Mouse (Mus musculus) cerebellum, adult 18-20 months (tissue): ENCODE data around the gene Sbds.

Experiments
- DNase-seq, 2 experiments: peaks; one replicate each; pipeline ENCODE4 v3.0.0; 2021

Sbds gene

DNA sequence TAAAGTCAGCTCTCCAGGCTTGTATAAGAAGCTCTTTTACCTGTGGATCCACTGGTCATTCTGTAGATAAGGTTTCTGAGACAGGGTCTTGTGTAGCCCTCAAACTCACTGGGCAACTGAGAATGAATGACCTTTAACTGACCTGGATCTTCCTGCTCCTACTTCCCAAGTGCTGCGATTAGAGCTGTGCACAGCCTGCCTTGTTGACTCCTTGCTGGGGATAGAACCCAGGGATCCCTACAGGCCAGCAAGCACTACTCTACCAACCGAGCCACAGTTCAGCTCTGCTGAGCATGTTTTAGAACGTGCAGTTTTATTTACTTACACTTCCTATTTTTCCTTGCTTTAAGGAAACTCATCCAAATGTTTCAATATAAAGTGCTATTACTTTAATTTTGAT is 57.9 kb downstream of the Sbds start:
- no peak for DNase-seq

DNA sequence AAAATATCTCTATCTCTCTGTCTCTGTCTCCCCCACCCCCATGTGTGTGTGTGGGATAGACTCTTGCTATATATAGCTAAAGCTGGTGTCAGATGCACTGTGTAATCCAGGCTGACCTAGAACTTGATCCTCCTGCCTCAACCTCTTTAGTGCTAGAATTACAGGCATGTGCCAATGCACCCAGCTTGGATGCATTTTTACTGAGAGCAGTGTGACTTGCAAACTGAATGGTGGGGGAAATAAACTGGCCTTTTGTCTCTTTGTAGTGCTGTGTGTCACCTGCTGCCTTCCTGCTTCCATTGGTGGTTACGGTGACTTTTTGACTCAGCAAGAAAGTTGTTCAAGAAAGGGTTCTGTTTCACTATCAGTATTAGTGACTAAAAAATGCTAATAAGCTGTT is 59.0 kb downstream of the Sbds start:
- DNase-seq = no peak
